Mouse (Mus musculus): ENCODE measurements around the gene Dkk2. TPM values are rescaled to one million over a fixed set of nuclear protein-coding genes. Genes with fewer than 3 reads are reported as not detected.

Gene Dkk2
- polyA plus RNA-seq, 2 experiments: 63.1 to 69.3 TPM

DNA sequence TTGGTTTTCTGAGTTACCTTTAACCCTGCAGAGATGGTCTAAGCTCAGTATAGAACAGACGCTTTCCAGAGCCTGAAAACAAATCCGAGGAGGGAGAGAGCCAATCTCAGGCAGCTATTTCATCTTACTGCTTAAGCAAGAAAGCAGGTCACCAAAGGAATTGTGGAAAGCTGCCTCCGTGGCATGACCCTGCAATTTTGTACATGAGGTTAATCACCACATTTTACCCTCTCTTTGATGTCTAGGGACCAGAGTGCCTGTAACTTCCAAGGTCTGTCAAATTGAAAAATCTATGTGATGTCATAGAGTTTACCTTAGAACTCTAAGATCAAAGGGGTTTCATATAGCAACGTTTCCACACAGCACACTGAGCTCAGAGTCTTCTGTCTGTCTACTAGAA, 37.5 kb downstream of the Dkk2 start:
- ATAC-seq (ENCODE audit: low FRiP score, low read depth) (no peak), DNase-seq (ENCODE audit: low spot score) (no peak)
- TF ChIP-seq POLR2A (IDR thresholded peaks at IDR 0.05; ENCODE audit: borderline replicate concordance, extremely low read depth, insufficient read depth, insufficient read length): no peak
- H3K9me3 ChIP-seq (ENCODE audit: control insufficient read depth, low read length): no peaks in the 10 kb centered on the region
- no peaks in the 10 kb centered on the region for H3K36me3 ChIP-seq (ENCODE audit: control insufficient read depth, insufficient read depth, low read length)
- H3K4me1 ChIP-seq (ENCODE audit: control insufficient read depth, insufficient read depth, low read length): no peaks in the 10 kb centered on the region
- WGBS: 17% methylated on average over 4 of the region's 4 CpGs
- H3K27me3 ChIP-seq (ENCODE audit: control insufficient read depth, insufficient read depth, low read length): no peaks in the 10 kb centered on the region
- H3K4me3 ChIP-seq (replicated peaks; ENCODE audit: low read length): no peak overlapping the region
- H3K27ac ChIP-seq (replicated peaks; ENCODE audit: low read depth, low read length): no peak overlapping the region
- no peak overlapping the region for H3K9ac ChIP-seq (ENCODE audit: low read depth, low read length, severe bottlenecking)
- H3K4me2 ChIP-seq (replicated peaks; ENCODE audit: low read depth, low read length, severe bottlenecking): no peak overlapping the region

DNA sequence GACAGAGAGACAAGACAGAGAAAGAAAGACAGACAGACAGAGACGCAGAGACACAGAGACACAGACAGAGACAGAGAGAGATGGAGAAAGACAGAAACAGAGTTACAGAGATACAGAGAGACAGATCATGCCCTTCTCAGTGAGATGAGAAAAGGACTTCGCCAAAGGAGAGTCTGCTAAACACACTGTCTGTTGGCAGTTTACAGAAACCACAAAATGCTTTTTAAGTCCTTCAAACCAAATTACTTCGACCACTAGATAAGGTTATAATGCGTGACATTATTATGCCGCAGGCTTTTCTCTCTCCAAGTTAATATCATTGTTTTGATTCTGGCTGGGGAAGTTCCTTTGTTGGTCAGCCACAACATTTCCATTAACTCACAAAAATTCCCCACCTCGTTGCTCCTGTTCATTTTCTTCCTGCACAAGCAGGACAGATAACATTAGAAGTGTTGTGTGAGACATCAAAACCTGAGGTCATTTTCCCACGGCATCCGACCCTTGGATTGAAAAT, 40.2 kb downstream of the Dkk2 start:
- DNase-seq (ENCODE audit: low spot score): no peak
- Histone ChIP-seq H3K27me3 (ENCODE audit: control insufficient read depth, insufficient read depth, low read length) (no peaks in the 10 kb centered on the region), H3K4me3 (replicated peaks; ENCODE audit: low read length) (no peak overlapping the region), H3K9me3 (ENCODE audit: control insufficient read depth, low read length) (no peaks in the 10 kb centered on the region), H3K36me3 (ENCODE audit: control insufficient read depth, insufficient read depth, low read length) (no peaks in the 10 kb centered on the region), H3K4me1 (ENCODE audit: control insufficient read depth, insufficient read depth, low read length) (peaks cover 6% of the 10 kb centered on the region; the same call in 1 of the 2 replicates), H3K4me2 (replicated peaks; ENCODE audit: low read depth, low read length, severe bottlenecking) (no peak overlapping the region), H3K27ac (replicated peaks; ENCODE audit: low read depth, low read length) (no peak overlapping the region), H3K9ac (ENCODE audit: low read depth, low read length, severe bottlenecking) (no peak overlapping the region)
- no peak for TF ChIP-seq POLR2A (IDR thresholded peaks at IDR 0.05; ENCODE audit: borderline replicate concordance, extremely low read depth, insufficient read depth, insufficient read length)
- 79% methylated on average over 8 of the region's 8 CpGs for WGBS
- no peak for ATAC-seq (ENCODE audit: low FRiP score, low read depth)

DNA sequence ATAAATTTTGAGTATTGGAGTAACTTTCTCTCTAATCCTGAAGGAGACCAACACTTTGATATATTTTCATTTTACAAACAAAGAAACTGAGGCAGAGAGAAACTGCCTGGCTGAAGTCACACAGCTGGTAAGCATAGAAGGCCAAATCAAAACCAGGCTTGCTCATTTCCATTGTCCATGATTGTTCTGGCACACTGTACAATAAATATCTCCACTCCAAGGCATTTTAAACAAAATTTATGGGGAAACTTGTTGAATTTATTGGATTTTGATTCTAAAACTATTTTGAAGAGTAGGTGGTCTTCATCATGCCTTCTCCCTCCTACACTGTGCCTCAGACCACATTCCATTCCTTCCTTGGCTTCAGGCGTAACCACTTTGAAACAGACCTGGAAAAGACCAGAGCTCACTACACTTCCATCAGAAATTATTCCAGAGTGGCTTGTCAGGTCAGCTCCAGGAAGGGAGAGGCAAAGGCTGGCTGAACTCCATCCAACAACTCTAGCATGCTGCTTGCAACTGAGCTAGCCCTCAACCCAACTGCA, 44.7 kb downstream of the Dkk2 start:
- TF ChIP-seq POLR2A (IDR thresholded peaks at IDR 0.05; ENCODE audit: borderline replicate concordance, extremely low read depth, insufficient read depth, insufficient read length): no peak
- no peak overlapping the region; the same call in 1 of the 2 replicates for H3K27ac ChIP-seq (replicated peaks; ENCODE audit: low read depth, low read length)
- H3K36me3 ChIP-seq (ENCODE audit: control insufficient read depth, insufficient read depth, low read length): no peaks in the 10 kb centered on the region
- DNase-seq (ENCODE audit: low spot score) (peak; percentile 78), ATAC-seq (ENCODE audit: low FRiP score, low read depth) (peak; percentile 81)
- no peak overlapping the region for H3K4me2 ChIP-seq (replicated peaks; ENCODE audit: low read depth, low read length, severe bottlenecking)
- H3K4me3 ChIP-seq (replicated peaks; ENCODE audit: low read length): no peak overlapping the region
- 31% methylated on average over 1 of the region's 1 CpGs for WGBS
- H3K9me3 ChIP-seq (ENCODE audit: control insufficient read depth, low read length): no peaks in the 10 kb centered on the region
- no peaks in the 10 kb centered on the region for H3K27me3 ChIP-seq (ENCODE audit: control insufficient read depth, insufficient read depth, low read length)
- no peak overlapping the region for H3K9ac ChIP-seq (ENCODE audit: low read depth, low read length, severe bottlenecking)
- peaks cover 8% of the 10 kb centered on the region; the same call in 1 of the 2 replicates for H3K4me1 ChIP-seq (ENCODE audit: control insufficient read depth, insufficient read depth, low read length)

DNA sequence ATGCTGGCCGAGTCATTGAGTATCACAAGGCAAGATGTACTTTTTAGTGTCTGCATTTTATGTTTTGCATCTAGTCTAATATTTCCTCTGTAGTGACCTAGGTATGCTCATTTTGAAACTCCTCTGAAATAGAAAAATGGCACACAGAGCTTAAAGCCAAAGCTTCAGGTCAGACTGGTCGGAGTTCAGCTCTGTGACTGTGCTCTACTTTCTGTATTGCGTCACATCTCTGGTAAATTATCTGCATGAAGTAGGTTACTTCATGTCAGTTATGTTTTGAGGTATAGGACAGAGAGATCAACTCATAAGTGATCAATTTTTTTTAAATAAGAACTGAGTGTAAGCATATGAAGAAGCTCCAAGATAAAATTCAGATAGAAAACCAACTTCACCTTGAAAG, 45.7 kb downstream of the Dkk2 start:
- H3K4me1 ChIP-seq (ENCODE audit: control insufficient read depth, insufficient read depth, low read length): peaks cover 8% of the 10 kb centered on the region; the same call in 1 of the 2 replicates
- no peak for DNase-seq (ENCODE audit: low spot score)
- WGBS: 86% methylated on average over 3 of the region's 3 CpGs

DNA sequence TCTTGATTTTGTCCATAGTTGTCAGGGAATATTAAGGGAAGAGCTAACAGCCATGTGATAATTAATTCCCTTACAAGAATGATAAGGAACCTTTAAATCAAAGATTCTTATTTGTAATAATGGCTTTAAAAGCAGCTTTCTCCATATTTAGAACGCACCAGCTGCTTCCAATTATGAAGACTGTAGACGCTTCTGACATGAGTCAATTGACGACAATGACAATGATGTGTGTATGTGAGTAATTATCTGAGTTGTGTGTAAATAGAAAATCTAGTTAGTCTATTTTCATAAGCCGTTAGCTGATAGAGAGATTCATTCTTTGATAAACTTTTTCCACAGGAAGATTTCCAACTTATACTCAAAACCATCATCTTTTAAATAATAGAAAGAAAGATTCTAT, 46.8 kb downstream of the Dkk2 start:
- no peak for TF ChIP-seq POLR2A (IDR thresholded peaks at IDR 0.05; ENCODE audit: borderline replicate concordance, extremely low read depth, insufficient read depth, insufficient read length)
- H3K9me3 ChIP-seq (ENCODE audit: control insufficient read depth, low read length): no peaks in the 10 kb centered on the region
- no peak overlapping the region for H3K27ac ChIP-seq (replicated peaks; ENCODE audit: low read depth, low read length)
- 60% methylated on average over 4 of the region's 4 CpGs for WGBS
- H3K4me2 ChIP-seq (replicated peaks; ENCODE audit: low read depth, low read length, severe bottlenecking): no peak overlapping the region
- H3K9ac ChIP-seq (ENCODE audit: low read depth, low read length, severe bottlenecking): no peak overlapping the region
- no peaks in the 10 kb centered on the region for H3K27me3 ChIP-seq (ENCODE audit: control insufficient read depth, insufficient read depth, low read length)
- DNase-seq (ENCODE audit: low spot score): no peak
- H3K4me3 ChIP-seq (replicated peaks; ENCODE audit: low read length): no peak overlapping the region
- no peaks in the 10 kb centered on the region for H3K36me3 ChIP-seq (ENCODE audit: control insufficient read depth, insufficient read depth, low read length)
- no peak for ATAC-seq (ENCODE audit: low FRiP score, low read depth)
- peaks cover 8% of the 10 kb centered on the region; the same call in 1 of the 2 replicates for H3K4me1 ChIP-seq (ENCODE audit: control insufficient read depth, insufficient read depth, low read length)

More for the DNA sequence above, 45.7 kb downstream of the Dkk2 start:
- H3K9ac ChIP-seq (ENCODE audit: low read depth, low read length, severe bottlenecking): no peak overlapping the region
- no peak overlapping the region for H3K27ac ChIP-seq (replicated peaks; ENCODE audit: low read depth, low read length)
- no peaks in the 10 kb centered on the region for H3K36me3 ChIP-seq (ENCODE audit: control insufficient read depth, insufficient read depth, low read length)
- no peaks in the 10 kb centered on the region for H3K9me3 ChIP-seq (ENCODE audit: control insufficient read depth, low read length)
- no peak overlapping the region for H3K4me3 ChIP-seq (replicated peaks; ENCODE audit: low read length)
- TF ChIP-seq POLR2A (IDR thresholded peaks at IDR 0.05; ENCODE audit: borderline replicate concordance, extremely low read depth, insufficient read depth, insufficient read length): no peak
- H3K27me3 ChIP-seq (ENCODE audit: control insufficient read depth, insufficient read depth, low read length): no peaks in the 10 kb centered on the region
- no peak overlapping the region for H3K4me2 ChIP-seq (replicated peaks; ENCODE audit: low read depth, low read length, severe bottlenecking)
- ATAC-seq (ENCODE audit: low FRiP score, low read depth): no peak
